Mouse (Mus musculus): ENCODE measurements around the gene Sema3g. TPM values are rescaled to one million over a fixed set of nuclear protein-coding genes. Genes with fewer than 3 reads are reported as not detected.

Gene Sema3g
- polyA plus RNA-seq, 1 experiment = not detected

DNA sequence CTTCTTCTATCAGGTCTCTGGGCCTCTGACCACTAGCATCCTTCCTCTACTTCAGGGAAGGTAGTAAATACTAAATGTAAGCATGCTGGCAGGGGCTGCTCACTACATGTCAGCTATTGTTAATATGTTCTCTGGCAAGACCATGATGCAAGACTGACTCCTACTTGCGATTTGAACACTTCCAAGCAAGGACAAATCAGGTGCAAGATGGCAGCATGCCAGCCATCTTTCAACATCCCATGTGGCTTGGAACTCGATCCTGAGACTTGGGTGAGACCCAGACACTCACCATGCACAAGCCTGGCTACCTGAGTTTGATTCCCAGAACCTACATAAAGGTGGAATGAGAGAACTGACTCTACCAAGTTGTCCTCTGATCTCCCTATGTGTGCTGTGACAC is 25.7 kb upstream of the Sema3g start:
- Histone ChIP-seq H3K4me1 (ENCODE audit: control insufficient read depth) (no peaks in the 10 kb centered on the region), H3K4me3 (replicated peaks) (no peak overlapping the region), H3K27me3 (ENCODE audit: control insufficient read depth) (no peaks in the 10 kb centered on the region), H3K9me3 (ENCODE audit: control insufficient read depth, low read length) (no peaks in the 10 kb centered on the region), H3K36me3 (ENCODE audit: control insufficient read depth) (peaks cover 93% of the 10 kb centered on the region)
- no peak for TF ChIP-seq GATA1 (IDR thresholded peaks at IDR 0.05; ENCODE audit: low read length)
- no peak for TF ChIP-seq TAL1 (IDR thresholded peaks at IDR 0.05; ENCODE audit: low read length)

DNA sequence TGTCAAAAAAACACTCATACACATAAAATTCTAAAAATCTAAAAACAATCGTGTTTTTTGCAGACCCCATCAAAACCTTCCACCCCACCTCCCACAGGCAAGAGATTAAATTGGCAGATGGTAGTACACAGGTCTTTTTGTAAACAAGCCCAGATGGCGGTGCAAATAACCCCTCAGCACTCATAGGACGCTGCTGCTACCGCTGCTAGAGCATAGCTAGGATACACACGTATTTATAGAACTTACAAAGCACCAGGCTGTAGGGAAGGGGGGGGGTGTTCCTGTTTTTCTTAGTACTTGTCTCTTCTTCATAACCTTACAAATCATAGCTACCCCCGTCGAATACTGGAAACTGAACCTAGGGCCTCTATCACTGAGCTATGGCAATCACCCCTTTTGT is 23.9 kb upstream of the Sema3g start:
- peaks cover 5% of the 10 kb centered on the region for H3K4me1 ChIP-seq (ENCODE audit: control insufficient read depth)
- TF ChIP-seq GATA1 (IDR thresholded peaks at IDR 0.05; ENCODE audit: low read length) = no peak
- TF ChIP-seq TAL1 (IDR thresholded peaks at IDR 0.05; ENCODE audit: low read length) = no peak
- no peaks in the 10 kb centered on the region for H3K27me3 ChIP-seq (ENCODE audit: control insufficient read depth)
- no peak overlapping the region for H3K4me3 ChIP-seq (replicated peaks)
- H3K36me3 ChIP-seq (ENCODE audit: control insufficient read depth) = peaks cover 85% of the 10 kb centered on the region
- no peaks in the 10 kb centered on the region for H3K9me3 ChIP-seq (ENCODE audit: control insufficient read depth, low read length)

DNA sequence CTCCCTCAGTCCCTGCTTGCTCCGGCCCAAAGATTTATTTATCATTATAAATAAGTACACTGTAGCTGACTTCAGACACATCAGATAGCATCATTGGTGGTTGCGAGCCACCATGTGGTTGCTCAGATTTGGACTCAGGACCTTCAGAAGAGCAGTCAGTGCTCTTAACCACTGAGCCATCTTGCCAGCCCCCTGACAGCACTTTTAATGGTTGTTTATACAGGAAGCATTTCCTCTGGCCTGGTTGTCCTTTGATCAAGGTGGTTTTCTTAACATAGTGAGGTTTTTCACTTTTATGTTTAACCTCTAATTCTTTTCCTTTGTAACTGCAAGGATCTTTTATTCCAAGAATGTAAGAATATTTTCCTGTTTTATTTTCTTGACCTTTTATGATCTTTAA is 23.2 kb upstream of the Sema3g start:
- Histone ChIP-seq H3K4me3 (replicated peaks) (no peak overlapping the region), H3K9me3 (ENCODE audit: control insufficient read depth, low read length) (no peaks in the 10 kb centered on the region), H3K36me3 (ENCODE audit: control insufficient read depth) (peaks cover 85% of the 10 kb centered on the region), H3K4me1 (ENCODE audit: control insufficient read depth) (peaks cover 5% of the 10 kb centered on the region), H3K27me3 (ENCODE audit: control insufficient read depth) (no peaks in the 10 kb centered on the region)
- TF ChIP-seq TAL1 (IDR thresholded peaks at IDR 0.05; ENCODE audit: low read length) (no peak), GATA1 (IDR thresholded peaks at IDR 0.05; ENCODE audit: low read length) (no peak)

DNA sequence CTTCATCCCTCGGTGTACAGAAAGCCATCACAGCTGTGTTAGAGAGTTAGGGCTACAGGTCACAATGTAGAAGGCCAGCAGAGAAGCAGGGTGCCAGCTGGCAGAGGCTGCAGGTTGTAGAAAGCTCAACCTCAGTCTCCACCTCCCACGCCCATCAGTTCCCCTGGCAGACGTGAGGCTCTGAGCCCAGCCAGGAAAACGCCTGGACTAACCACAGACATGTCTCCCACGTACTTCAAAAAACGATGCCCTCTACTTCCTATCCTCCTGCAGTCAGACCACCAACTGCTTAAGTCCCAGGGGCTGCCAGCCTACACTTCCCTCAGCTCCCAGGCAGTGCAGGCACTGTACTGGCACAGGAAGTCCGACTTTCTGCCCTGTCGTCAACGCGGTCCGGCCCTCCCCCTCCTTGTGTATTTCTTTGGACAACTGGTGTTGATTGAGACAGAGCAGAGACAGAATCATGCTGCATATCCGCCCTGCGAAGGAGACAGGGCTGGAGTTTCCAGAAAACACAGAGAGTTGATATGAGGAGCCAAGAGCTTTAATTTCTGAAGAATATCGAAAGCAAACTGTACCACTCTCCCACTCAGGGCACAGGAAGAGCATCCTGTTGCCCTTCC is 22.7 kb upstream of the Sema3g start:
- H3K36me3 ChIP-seq (ENCODE audit: control insufficient read depth) = peaks cover 85% of the 10 kb centered on the region
- no peak overlapping the region for H3K4me3 ChIP-seq (replicated peaks)
- peaks cover 5% of the 10 kb centered on the region for H3K4me1 ChIP-seq (ENCODE audit: control insufficient read depth)
- no peaks in the 10 kb centered on the region for H3K27me3 ChIP-seq (ENCODE audit: control insufficient read depth)
- H3K9me3 ChIP-seq (ENCODE audit: control insufficient read depth, low read length) = no peaks in the 10 kb centered on the region
- TF ChIP-seq GATA1 (IDR thresholded peaks at IDR 0.05; ENCODE audit: low read length) = no peak
- TF ChIP-seq TAL1 (IDR thresholded peaks at IDR 0.05; ENCODE audit: low read length) = no peak

GRCm38 (mm10) chr14:31195521-31195920 is 22.1 kb upstream of the Sema3g start:
- no peak overlapping the region for H3K4me3 ChIP-seq (replicated peaks)
- H3K9me3 ChIP-seq (ENCODE audit: control insufficient read depth, low read length) = no peaks in the 10 kb centered on the region
- H3K27me3 ChIP-seq (ENCODE audit: control insufficient read depth) = no peaks in the 10 kb centered on the region
- peaks cover 5% of the 10 kb centered on the region for H3K4me1 ChIP-seq (ENCODE audit: control insufficient read depth)
- H3K36me3 ChIP-seq (ENCODE audit: control insufficient read depth) = peaks cover 85% of the 10 kb centered on the region
- no peak for TF ChIP-seq GATA1 (IDR thresholded peaks at IDR 0.05; ENCODE audit: low read length)
- no peak for TF ChIP-seq TAL1 (IDR thresholded peaks at IDR 0.05; ENCODE audit: low read length)

- H3K36me3 ChIP-seq (ENCODE audit: control insufficient read depth) = peaks cover 85% of the 10 kb centered on the region
- TF ChIP-seq GATA1 (IDR thresholded peaks at IDR 0.05; ENCODE audit: low read length) (no peak), TAL1 (IDR thresholded peaks at IDR 0.05; ENCODE audit: low read length) (no peak)
These were observed 21.7 kb upstream of the Sema3g start for GRCm38 (mm10) chr14:31195968-31196367.

DNA sequence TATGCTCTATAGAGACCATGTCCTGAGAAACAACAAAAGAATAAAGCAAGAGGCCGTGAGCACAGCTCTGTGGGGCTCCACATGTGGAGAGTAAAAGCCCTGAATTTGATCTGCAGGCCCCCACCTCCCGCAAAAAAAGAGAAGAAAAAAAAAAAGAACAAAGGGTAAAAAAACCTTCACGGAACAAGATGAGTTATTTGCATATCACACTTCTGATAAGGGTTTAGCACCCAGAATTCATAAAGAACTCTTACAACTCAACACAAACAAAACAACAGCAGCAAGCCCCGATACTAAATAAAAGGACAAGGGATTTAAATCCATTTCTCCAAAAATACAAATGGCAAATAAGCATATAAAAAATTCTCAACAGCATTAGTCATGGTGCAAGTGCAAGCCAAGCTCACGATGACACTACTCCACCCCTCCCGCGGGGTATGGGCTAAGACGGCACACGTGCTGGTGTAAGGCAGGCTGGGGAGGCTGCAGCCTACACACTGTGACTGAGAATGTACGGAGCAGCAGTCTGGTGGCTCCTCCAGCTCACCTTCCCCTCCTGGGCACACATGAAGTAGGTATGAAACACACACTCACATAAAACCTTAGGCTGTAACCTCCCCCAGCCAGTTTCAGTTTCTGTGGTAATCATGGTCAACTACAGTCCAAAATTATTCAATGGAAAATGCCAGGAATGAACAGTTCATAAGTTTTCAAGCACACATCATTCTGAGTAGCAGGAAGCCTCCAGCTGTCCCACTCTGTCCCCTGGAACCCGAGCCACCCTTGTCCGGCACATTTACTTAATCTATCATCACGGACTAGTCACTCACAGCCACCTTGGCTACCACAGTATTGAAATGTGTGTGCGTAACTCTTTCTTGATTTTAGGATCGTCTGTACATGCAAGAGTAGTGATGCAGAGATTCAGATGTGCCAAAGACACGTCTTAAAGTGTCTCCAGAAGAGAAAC is 19.8 kb upstream of the Sema3g start:
- TF ChIP-seq GATA1 (IDR thresholded peaks at IDR 0.05; ENCODE audit: low read length) (no peak), TAL1 (IDR thresholded peaks at IDR 0.05; ENCODE audit: low read length) (no peak)
- H3K36me3 ChIP-seq (ENCODE audit: control insufficient read depth) = peaks cover 84% of the 10 kb centered on the region
- no peaks in the 10 kb centered on the region for H3K27me3 ChIP-seq (ENCODE audit: control insufficient read depth)
- H3K4me3 ChIP-seq (replicated peaks) = no peak overlapping the region
- peaks cover 5% of the 10 kb centered on the region for H3K4me1 ChIP-seq (ENCODE audit: control insufficient read depth)
- no peaks in the 10 kb centered on the region for H3K9me3 ChIP-seq (ENCODE audit: control insufficient read depth, low read length)

More at GRCm38 (mm10) chr14:31195968-31196367, 21.7 kb upstream of the Sema3g start:
- Histone ChIP-seq H3K4me3 (replicated peaks) (no peak overlapping the region), H3K27me3 (ENCODE audit: control insufficient read depth) (no peaks in the 10 kb centered on the region), H3K4me1 (ENCODE audit: control insufficient read depth) (peaks cover 5% of the 10 kb centered on the region), H3K9me3 (ENCODE audit: control insufficient read depth, low read length) (no peaks in the 10 kb centered on the region)

DNA sequence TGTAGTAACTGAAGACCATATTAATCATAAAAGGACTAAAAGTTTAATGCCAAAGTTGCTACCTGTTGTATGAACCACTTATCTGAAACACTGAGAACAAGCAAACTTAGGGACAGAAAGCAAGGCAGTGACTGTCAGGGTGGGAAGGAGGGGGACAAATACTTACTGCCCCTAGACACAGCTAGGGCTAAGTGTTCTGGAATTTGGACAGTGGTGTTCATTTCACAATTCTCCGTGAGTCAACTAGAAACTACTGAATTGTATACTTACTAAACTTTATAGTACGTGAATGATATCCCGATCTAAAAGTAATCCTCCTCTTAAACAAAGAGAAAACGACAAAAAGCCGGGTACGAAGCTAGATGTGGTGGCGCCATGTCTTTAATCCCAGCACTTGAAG is 18.1 kb upstream of the Sema3g start:
- Histone ChIP-seq H3K4me3 (replicated peaks) (no peak overlapping the region), H3K4me1 (ENCODE audit: control insufficient read depth) (peaks cover 7% of the 10 kb centered on the region), H3K36me3 (ENCODE audit: control insufficient read depth) (peaks cover 89% of the 10 kb centered on the region), H3K27me3 (ENCODE audit: control insufficient read depth) (no peaks in the 10 kb centered on the region), H3K9me3 (ENCODE audit: control insufficient read depth, low read length) (no peaks in the 10 kb centered on the region)
- TF ChIP-seq GATA1 (IDR thresholded peaks at IDR 0.05; ENCODE audit: low read length) = no peak
- no peak for TF ChIP-seq TAL1 (IDR thresholded peaks at IDR 0.05; ENCODE audit: low read length)

GRCm38 (mm10) chr14:31200038-31200437 is 17.6 kb upstream of the Sema3g start:
- H3K27me3 ChIP-seq (ENCODE audit: control insufficient read depth) = no peaks in the 10 kb centered on the region
- H3K36me3 ChIP-seq (ENCODE audit: control insufficient read depth) = peaks cover 89% of the 10 kb centered on the region
- TF ChIP-seq TAL1 (IDR thresholded peaks at IDR 0.05; ENCODE audit: low read length) (no peak), GATA1 (IDR thresholded peaks at IDR 0.05; ENCODE audit: low read length) (no peak)
- no peaks in the 10 kb centered on the region for H3K9me3 ChIP-seq (ENCODE audit: control insufficient read depth, low read length)
- no peak overlapping the region for H3K4me3 ChIP-seq (replicated peaks)
- H3K4me1 ChIP-seq (ENCODE audit: control insufficient read depth) = peaks cover 12% of the 10 kb centered on the region

Measured in erythroblast, embryonic 14.5 days (primary cell).